ENCODE assay signal across 8 mouse cellular contexts in the genomic region with DNA sequence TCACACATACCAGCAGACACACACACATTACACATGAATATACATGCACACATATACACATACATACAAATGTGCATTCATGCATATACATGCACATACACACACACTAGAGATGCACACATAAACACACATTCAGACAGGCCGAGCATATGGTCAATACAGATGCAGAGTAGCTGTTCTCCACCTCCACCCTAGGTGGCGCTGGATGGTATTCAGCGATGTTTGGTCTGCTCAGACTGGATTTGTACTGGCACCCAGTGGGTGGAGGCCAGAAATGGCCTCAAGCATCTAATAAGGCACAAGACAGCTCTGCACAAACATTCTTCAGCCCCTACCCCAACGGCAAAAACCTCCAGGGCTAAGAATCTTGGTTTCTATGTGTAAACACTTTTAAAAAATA.
A peak's percentile ranks its signal among the peaks of the same experiment; 100 is the strongest.
DNase-seq lines count a peak whose midpoint lies in the region; ATAC-seq and TF ChIP-seq lines count a peak whose summit lies in the region.
"Had no signal": no experiment of that assay in that cellular context is flagged by ENCODE, and none has a peak within 500 bp of the region (broad histone marks: within the 10 kb centered on the region; RNA-seq: fewer than 3 reads in every experiment).

No protein-coding gene starts in this region.

- no peak for ATAC-seq in liver, embryonic 14.5 days (ENCODE audit: insufficient read depth)

- no peaks in the 10 kb centered on the region for H3K9me3 ChIP-seq in ES-E14 (ENCODE audit: control insufficient read depth, insufficient read depth, low read depth, low read length)
- H3K9me3 ChIP-seq in liver, embryonic 14.5 days (ENCODE audit: control insufficient read depth, low read length) = no peaks in the 10 kb centered on the region
- H3K9me3 ChIP-seq: heart, embryonic 15.5 days had no signal

- H3K27ac ChIP-seq in ES-E14 (ENCODE audit: insufficient read depth, low read depth, low read length, poor library complexity, severe bottlenecking) = no peak overlapping the region
- no peak overlapping the region for H3K27ac ChIP-seq in liver, embryonic 14.5 days
- H3K27ac ChIP-seq: heart, embryonic 15.5 days had no signal

- peak; percentile 61 for TF ChIP-seq CTCF in liver, embryonic 14.5 days (IDR thresholded peaks at IDR 0.05; ENCODE audit: low read depth)

- H3K9ac ChIP-seq in ES-E14 (ENCODE audit: insufficient read depth, low read depth, low read length, poor library complexity, severe bottlenecking) = no peak overlapping the region
- H3K9ac ChIP-seq in liver, embryonic 14.5 days (replicated peaks) = no peak overlapping the region
- H3K9ac ChIP-seq: heart, embryonic 15.5 days had no signal

- H3K4me3 ChIP-seq in ES-E14 (ENCODE audit: insufficient read depth in 1 of 2, low read depth in 1 of 2, low read length in 2 of 2, poor library complexity in 1 of 2, severe bottlenecking in 1 of 2) = no peak overlapping the region
- no peak overlapping the region for H3K4me3 ChIP-seq in liver, embryonic 14.5 days (ENCODE audit: insufficient read depth in 1 of 2, low read depth in 2 of 2, low read length in 2 of 2)
- H3K4me3 ChIP-seq: heart, embryonic 15.5 days had no signal

- WGBS in liver, embryonic 14.5 days (ENCODE audit: insufficient replicate concordance) = 31% methylated on average over 4 of the region's 4 CpGs

- no peak for TF ChIP-seq EP300 in liver, embryonic 14.5 days (IDR thresholded peaks at IDR 0.05; ENCODE audit: low read depth)

- no peaks in the 10 kb centered on the region for H3K36me3 ChIP-seq in ES-E14 (ENCODE audit: control insufficient read depth, insufficient read depth, low read length, poor library complexity, severe bottlenecking)
- H3K36me3 ChIP-seq in liver, embryonic 14.5 days (replicated peaks; ENCODE audit: control insufficient read depth, insufficient read depth, low read depth) = no peaks in the 10 kb centered on the region
- H3K36me3 ChIP-seq: heart, embryonic 15.5 days had no signal

- peak; percentile 39 for DNase-seq in kidney, postnatal 10 days
- DNase-seq in kidney, adult 11 months = no peak
- DNase-seq in ES-E14 (ENCODE audit: low read depth, low spot score) (peak; percentile 38), ZHBTc4 (ENCODE audit: low read depth, low spot score) (peak; percentile 70)
- DNase-seq in liver, embryonic 14.5 days (ENCODE audit: low read depth in 3 of 3, low spot score in 3 of 3) = no peak
- DNase-seq in urinary bladder, postnatal 25 days (ENCODE audit: low spot score) = no peak
- DNase-seq in layer of hippocampus, postnatal 36 days = no peak

- H3K4me2 ChIP-seq in liver, embryonic 14.5 days (ENCODE audit: low read depth) = no peak overlapping the region
- H3K4me2 ChIP-seq: heart, embryonic 15.5 days had no signal

- in situ Hi-C loops in ES-E14 (cut with MboI; ENCODE audit: low sequenced_read_pairs in 2 of 2, unreplicated experiment in 2 of 2) = no loop called here

- H3K27me3 ChIP-seq in liver, embryonic 14.5 days (ENCODE audit: control insufficient read depth, insufficient read depth, low read length) = no peaks in the 10 kb centered on the region
- H3K27me3 ChIP-seq: heart, embryonic 15.5 days had no signal

- H3K4me1 ChIP-seq in ES-E14 (ENCODE audit: control insufficient read depth in 2 of 2, insufficient read depth in 2 of 2, low read length in 2 of 2, poor library complexity in 1 of 2) = no peaks in the 10 kb centered on the region
- H3K4me1 ChIP-seq in liver, embryonic 14.5 days (replicated peaks; ENCODE audit: control insufficient read depth in 2 of 2, insufficient read depth in 2 of 2, low read length in 1 of 2) = no peaks in the 10 kb centered on the region

TF ChIP-seq in ES-E14, 5 proteins besides CTCF, POLR2A, EP300 and RAD21:
- TF ChIP-seq ZC3H11A (IDR thresholded peaks at IDR 0.05; ENCODE audit: borderline replicate concordance, low read depth, low read length) = peak; percentile 26; the same call in 1 of the 2 replicates
- no peak for TF ChIP-seq MAFK (IDR thresholded peaks at IDR 0.05; ENCODE audit: insufficient read depth, low read depth, low read length)
- TF ChIP-seq ZNF384 (IDR thresholded peaks at IDR 0.05; ENCODE audit: low read depth, low read length) = no peak
TF ChIP-seq in ES-E14: peak in this region for 1.

Comparison
In these comparisons a context has a peak if more than half of its experiments do, and no peak if none do; other contexts are left out.
1. DNase-seq: peak in kidney, postnatal 10 days (single experiment), ES-E14 (single experiment) and ZHBTc4 (single experiment); none in kidney, adult 11 months (single experiment), liver, embryonic 14.5 days (0 of 3), urinary bladder, postnatal 25 days (single experiment) and layer of hippocampus, postnatal 36 days (0 of 2).